In genomic region chr5:66319341-66319740, GRCm38 (mm10) we compare ENCODE assay signal across 9 mouse cellular contexts. TPM values are rescaled to one million over a fixed set of nuclear protein-coding genes. Genes with fewer than 3 reads are reported as not detected.
DNase-seq lines count a peak whose midpoint lies in the region; ATAC-seq lines count a peak whose summit lies in the region.
"Had no signal": no experiment of that assay in that cellular context is flagged by ENCODE, and none has a peak within 500 bp of the region (broad histone marks: within the 10 kb centered on the region; RNA-seq: fewer than 3 reads in every experiment).

No protein-coding gene starts in this region.

- no peak overlapping the region for H3K9ac ChIP-seq in forebrain, embryonic 15.5 days (replicated peaks)
- H3K9ac ChIP-seq in hindbrain, embryonic 16.5 days (ENCODE audit: low read depth, low read length): no peak overlapping the region

- H3K27me3 ChIP-seq in forebrain, embryonic 15.5 days: no peaks in the 10 kb centered on the region
- no peaks in the 10 kb centered on the region for H3K27me3 ChIP-seq in hindbrain, embryonic 16.5 days (replicated peaks; ENCODE audit: control insufficient read depth, insufficient read depth, low read length)

- peak overlapping the region; percentile 20 for H3K4me2 ChIP-seq in forebrain, embryonic 15.5 days (replicated peaks)
- no peak overlapping the region; the same call in 1 of the 2 replicates for H3K4me2 ChIP-seq in hindbrain, embryonic 16.5 days (ENCODE audit: low read length)

- DNase-seq in cerebellum, adult 11 months: peak; percentile 22
- no peak for DNase-seq in cerebellum, adult 11-12 months
- peak; percentile 65 for DNase-seq in 3T3-L1 (ENCODE audit: low read depth, low spot score)
- DNase-seq in adrenal gland, postnatal 14 days: peak; percentile 82
- DNase-seq in lung, postnatal 25 days (ENCODE audit: low spot score): peak; percentile 51
- peak; percentile 59 to 87 for DNase-seq in spleen, postnatal 4 days (ENCODE audit: low spot score in 2 of 2)

- H3K9me3 ChIP-seq in forebrain, embryonic 15.5 days: no peaks in the 10 kb centered on the region
- no peaks in the 10 kb centered on the region for H3K9me3 ChIP-seq in hindbrain, embryonic 16.5 days (ENCODE audit: control insufficient read depth, low read length)

- 70% methylated on average over 6 of the region's 6 CpGs for WGBS in forebrain, embryonic 15.5 days
- WGBS in hindbrain, embryonic 16.5 days: 62% methylated on average over 6 of the region's 6 CpGs

- ATAC-seq in forebrain, embryonic 15.5 days (replicated peaks): 0 out of 2 replicates have a peak, but pooled peaks have one; percentile 15
- ATAC-seq in hindbrain, embryonic 16.5 days: 0 out of 2 replicates have a peak, but pooled peaks have one; percentile 10

- H3K36me3 ChIP-seq in forebrain, embryonic 15.5 days: no peaks in the 10 kb centered on the region
- H3K36me3 ChIP-seq in hindbrain, embryonic 16.5 days (ENCODE audit: control insufficient read depth, insufficient read depth, low read length): no peaks in the 10 kb centered on the region

- no peak overlapping the region for H3K4me3 ChIP-seq in forebrain, embryonic 15.5 days
- H3K4me3 ChIP-seq in hindbrain, embryonic 16.5 days (ENCODE audit: low read length): no peak overlapping the region

- H3K4me1 ChIP-seq in forebrain, embryonic 15.5 days: peaks cover 27% of the 10 kb centered on the region
- H3K4me1 ChIP-seq in hindbrain, embryonic 16.5 days (ENCODE audit: control insufficient read depth, insufficient read depth, low read depth, low read length): peaks cover 9% of the 10 kb centered on the region

- peak overlapping the region; percentile 82 for H3K27ac ChIP-seq in forebrain, embryonic 15.5 days (replicated peaks)
- H3K27ac ChIP-seq in hindbrain, embryonic 16.5 days (ENCODE audit: low read depth, low read length): peak overlapping the region; percentile 65; the same call in 1 of the 2 replicates

RNA-seq across cellular contexts. Expression of gene Nsun7, which starts 59.6 kb away (rescaled TPM):
- total RNA-seq in adrenal gland, postnatal 14 days (2021): 0.48 and 1.2 TPM in 2 replicates
- polyA plus RNA-seq in forebrain, embryonic 15.5 days (2015; fragmentation: Nextera tagmentation; extraction: Ambion mirVana): 2.2 and 3.0 TPM in 2 replicates
- polyA plus RNA-seq in hindbrain, embryonic 16.5 days (2015; fragmentation: Nextera tagmentation; extraction: Ambion mirVana): 2.7 and 2.9 TPM in 2 replicates
- polyA plus RNA-seq: large intestine, adult 2 months had no signal
